Mouse (Mus musculus) CD4-positive helper T cell, adult 2 months (primary cell): ENCODE measurements around the gene Rai14.
A peak's percentile ranks its signal among the peaks of the same experiment; 100 is the strongest.

ENCODE experiments used
- DNase-seq: peaks from one replicate; pipeline ENCODE4 v3.0.0-alpha.2; 2012; ENCODE audit warnings: low read depth, missing footprints, low spot score

Rai14 gene

DNA sequence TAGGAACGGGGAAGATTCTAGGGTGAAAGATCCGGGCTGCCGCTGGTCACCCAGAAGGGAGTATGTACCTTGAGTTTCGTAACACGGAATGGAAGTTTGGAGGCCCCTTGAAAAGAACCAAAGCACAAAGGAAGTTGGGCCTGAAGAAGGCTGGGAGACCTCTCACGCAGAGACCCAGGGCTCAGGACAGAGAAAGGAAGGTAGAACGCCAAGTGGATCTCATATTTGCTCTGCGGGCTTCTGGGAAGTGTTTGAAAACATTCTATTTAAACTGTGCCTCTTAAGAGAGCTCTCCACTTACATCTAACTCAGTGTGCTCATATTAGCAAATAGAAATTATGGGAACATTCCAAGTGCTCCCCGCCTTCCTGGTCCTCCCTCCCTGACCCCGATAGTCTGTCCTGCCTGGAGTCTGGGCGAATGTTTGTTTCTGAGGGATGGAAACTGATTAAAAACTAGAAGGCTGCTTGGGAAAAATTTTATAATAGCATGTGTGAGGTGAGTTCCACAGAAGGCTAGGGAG is 6.9 kb upstream of the Rai14 start:
- DNase-seq, result no peak

DNA sequence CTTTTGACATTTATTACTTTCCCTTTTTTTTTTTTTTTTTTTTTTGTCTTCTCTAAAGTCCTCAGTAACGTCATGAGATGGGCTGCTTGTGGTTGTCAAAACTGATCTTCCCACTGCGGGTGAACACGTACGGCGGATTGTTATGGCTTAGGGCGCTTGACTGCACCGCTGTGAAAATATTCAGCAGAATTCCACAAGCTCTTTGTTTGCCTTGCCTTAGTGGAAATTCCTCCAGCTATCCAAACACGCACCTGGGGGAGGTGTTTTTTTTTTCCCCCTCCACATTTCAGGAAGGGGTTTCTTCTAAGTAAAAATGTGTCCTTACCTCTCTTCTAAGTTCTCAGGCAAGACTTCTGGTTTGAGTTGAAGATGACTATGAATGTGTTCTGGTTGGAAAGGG is 6.2 kb upstream of the Rai14 start:
- DNase-seq, result no peak

DNA sequence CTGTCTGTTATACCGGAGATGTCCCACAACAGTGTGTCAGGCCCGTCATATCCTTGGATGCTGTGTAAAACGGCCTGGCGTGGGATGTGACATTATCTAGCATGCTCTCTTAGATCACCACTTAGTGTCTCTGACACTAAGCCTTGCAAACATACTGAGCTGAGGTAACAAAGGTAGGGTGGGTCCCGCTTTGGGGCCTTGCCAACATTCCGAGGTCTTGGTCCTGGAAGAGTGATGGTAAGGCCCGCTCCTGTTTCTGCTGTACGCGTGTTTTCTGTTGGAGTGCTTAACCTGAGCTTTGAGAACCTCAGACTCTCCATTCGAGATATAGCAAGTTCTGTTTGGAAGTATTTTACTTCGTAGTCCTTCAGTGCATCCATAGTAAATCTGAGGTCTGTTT is 5.8 kb upstream of the Rai14 start:
- DNase-seq, result no peak

DNA sequence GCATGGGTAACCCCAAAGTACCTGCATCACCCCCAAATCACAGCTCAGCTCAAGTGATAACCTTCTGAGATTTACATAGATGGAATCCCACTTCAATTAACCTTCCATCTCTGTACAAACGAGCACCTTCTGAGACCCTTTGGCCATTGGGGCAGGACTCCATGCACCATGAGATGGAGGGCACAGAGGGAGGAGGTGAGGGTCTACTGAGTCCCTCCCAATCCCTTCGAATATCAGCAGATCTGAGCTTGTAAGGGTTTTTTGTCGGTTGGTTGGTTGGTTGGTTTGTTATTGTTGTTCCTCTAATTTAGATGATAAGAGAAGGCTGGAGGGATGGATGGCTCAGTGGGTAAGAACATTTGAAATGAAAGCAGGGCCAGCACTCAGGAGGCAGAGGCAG is 5.1 kb upstream of the Rai14 start:
- DNase-seq, result no peak

DNA sequence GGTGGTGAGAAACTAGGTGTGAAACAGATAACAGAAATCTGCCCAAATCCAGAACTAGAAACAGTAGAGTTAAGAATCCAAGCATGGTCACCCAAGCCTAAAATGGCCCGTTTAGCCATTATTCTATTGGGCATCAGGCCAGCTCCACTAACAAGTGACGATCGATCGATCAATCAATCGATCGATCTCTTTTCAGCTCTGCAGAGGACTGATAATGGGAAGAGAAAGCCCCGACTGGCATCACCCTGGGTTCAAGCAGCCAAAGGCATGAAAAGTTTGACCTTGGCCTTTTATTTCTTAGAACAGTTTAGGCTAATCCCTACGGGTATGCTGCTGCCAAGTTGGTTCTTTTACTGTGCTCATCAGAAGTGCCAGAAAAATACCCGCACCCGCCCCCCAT is 4.3 kb upstream of the Rai14 start:
- no peak for DNase-seq

DNA sequence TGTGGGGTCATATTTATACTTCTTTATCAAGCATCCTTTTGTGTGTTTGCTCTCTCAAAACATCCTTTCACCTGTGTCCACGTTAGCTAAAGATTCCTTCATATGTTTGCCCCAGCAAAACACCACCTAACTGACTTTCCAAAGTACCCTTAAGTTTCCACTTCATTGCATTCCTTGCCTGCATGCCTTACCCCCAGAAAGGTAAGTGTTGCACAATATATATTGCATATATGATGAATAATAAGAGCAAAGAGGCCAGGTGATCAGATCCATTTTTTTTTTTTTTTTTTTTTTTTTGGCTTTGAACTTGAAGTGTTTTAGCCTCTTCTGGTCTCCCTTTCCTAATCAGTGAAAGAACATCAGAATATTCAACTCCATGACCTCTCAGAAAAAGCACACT is 2.9 kb upstream of the Rai14 start:
- no peak for DNase-seq

DNA sequence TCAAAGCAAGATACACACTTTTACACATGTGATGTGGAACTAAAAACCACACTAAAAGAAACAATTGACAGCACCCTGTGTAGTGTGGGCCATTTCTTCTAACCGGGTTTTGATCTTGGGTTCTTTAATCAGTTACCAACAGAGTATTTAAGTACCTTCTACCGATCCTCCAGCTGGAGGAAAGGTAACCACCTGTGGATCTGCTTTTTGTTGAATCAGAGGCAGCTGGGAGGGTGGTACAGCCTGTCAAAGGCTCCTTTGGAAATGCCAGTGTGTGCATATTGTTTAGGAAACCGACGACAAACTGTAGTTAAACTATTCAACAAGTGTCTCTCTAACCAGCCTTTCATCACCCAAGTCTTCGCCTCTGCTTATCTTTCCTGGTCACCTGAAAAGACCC is 1.5 kb upstream of the Rai14 start:
- DNase-seq, result peak; percentile 11

DNA sequence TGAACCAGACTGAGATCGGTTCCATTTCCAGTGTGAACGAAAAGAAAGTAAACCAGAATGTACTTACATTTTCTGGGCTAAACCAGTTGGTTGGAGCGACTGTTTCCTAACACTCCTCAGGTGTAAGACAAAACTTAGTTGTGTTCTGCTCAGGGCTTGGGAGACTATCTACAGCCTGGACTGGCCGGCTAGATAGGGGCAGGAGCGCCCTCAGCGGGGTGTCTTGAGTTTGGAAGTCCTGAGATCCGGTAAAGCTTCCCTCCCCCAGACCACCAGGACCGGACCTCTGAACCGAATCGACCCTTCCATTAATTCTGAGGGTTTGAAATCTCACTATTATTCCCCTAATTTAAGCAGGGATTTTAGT is 698 bp upstream of the Rai14 start:
- no peak for DNase-seq

DNA sequence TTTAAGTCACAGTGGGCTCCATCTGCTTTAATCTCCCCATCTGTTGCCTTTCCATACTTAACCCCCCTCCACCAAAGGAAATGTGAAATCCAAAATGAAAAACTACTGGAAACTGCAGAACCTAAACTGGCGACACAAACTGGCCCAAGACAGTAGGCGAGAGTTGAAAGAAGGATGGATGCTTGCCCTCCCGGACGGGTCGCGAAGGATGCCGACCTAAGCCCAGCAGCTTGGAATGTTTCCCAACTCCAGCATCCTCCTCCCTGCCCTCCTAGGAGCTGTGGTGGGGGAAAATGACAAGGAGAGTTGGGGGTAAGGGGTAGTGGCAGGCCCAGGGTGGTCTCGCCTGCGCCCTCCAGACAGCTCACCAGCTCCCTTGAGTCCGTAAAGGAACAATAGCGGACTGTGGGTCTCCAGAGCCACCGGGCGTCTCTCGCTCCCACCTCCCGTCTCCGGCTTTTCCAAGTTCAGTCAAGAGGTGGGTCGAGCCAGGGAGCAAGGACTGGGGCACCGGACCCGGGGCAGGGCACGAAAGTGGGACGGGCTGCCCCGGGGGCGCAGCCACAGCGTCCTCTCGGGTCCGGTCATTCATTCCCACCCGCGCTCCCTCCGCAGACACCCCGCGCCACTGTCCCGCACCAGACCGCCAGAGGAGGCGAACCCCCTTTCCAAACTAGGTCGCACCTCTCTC is 653 bp downstream of the Rai14 start:
- no peak for DNase-seq

DNA sequence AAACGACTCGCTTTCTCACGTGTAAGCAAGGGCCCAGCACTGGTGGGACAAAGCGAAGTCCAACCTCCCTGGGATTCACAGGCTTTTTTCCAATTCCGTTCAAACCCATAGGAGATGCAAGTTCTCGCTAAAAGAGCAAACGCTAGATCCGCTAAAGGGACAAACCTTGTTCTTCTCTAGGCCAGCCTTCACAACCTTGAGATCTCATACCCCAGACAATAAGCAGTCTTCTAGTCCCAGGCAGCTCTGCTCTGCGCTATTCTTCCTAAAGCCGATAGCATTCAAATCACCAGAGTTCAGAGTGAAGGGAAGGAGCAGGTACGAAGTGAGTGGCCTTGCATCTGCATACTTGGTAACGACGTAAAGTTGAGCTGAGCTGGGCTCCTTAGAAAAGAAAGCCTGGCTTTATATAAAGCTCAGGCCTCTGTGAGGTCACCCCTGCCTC is 1.2 kb downstream of the Rai14 start:
- DNase-seq, result no peak

DNA sequence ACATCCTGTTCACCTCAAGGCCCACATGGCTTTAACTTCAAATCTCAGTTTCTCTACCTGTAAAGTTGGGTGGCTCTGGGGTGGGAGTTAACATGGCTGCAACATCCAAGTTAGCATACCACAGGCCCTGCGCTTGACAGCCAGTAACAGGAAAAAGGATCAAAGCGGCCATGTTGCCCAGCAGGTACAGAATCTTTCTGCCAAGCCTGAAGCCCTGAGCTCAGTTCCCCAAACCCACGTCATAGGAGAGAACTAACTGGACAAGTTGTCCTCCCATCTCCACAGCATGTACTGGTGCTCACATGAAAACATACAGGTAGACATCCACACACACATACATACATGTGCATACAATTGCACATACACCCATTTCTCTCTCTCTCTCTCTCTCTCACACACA is 2.1 kb downstream of the Rai14 start:
- DNase-seq, result no peak

DNA sequence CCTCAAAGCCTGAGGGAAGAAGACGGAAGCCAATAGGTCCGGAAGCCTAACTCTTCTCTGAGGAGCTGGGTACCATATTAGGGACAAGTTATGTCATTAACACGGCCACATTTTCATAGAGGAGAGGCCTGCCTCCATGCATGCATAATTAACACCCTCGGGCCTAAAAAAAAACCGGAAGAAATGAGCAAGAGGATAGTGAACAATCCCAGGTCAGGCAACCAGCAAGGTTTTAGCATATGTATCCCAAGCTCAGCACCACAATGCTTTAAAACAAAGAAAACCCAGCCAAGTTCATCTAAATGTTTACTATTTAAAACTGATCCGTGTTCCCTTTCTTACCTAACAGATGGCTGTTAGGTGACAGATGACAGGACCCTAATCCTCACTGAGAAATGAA is 3.2 kb downstream of the Rai14 start:
- no peak for DNase-seq

DNA sequence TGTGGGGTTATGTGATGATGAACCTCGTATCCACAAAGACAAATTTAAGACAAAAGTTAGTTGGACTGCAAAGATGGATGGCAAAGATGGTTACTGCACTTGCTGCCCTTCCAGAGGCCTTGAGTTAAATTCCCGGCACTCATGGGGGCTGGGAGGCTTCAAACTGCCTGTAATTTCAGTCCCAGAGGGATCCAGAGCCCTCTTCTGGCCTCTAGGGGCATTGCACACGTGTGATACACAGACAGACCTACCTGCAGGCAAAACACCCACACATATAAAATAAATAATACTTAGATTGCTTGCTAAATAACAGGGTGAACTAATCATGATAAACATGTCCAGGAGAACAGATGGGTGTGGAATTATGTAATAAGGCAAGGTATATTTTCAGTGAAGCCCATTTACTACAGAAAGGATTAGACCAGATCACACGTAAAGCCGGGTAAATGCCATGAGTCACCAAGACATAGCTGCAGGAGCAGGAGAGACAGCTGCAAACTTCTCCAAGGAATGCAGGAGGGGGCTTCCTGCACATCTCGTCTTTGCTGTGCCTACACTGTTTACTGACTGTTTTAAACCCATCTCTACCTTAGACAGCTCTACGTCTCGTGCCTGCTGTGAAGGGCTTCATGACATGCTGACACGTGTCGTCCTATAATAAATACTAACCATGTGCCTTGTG is 5.7 kb downstream of the Rai14 start:
- DNase-seq, result no peak

DNA sequence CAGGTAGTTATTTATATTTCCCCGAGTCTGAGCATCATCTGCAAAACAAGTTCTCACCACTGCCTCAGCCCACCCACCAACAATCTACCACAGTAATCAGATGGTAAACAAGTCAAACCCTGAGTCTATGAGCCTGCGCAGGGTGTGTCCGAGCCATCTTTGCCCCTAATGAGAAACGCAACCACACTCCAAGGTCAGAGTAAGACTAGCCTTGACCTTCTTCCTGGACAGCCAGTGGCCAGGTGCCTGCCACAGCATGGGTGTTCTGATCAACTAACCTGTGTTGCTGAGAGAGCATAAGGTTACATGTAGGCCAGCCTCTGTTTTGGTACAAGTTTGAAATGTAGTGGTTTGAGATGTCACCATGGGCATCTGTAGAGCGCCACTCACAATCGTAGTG is 7.3 kb downstream of the Rai14 start:
- DNase-seq, result no peak

DNA sequence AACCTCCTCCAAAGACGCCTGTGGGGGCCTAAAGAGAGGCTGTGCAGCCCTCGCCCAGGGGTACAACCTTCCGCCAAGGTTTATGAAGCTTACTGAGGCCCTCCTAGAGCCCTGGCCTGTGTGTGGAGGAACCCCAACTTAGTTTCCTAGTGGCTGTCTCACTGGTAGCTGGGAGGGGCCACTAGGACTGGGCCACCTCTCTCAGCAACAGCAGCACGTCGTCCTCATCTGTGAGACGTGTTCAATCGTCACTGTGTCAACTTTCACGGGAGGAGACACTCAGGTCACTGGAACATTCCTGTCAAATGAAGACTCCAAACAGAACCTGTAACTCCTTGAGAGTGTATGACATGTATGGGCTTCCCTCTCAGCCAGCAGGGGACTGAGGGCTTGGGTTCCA is 8.0 kb downstream of the Rai14 start:
- no peak for DNase-seq

DNA sequence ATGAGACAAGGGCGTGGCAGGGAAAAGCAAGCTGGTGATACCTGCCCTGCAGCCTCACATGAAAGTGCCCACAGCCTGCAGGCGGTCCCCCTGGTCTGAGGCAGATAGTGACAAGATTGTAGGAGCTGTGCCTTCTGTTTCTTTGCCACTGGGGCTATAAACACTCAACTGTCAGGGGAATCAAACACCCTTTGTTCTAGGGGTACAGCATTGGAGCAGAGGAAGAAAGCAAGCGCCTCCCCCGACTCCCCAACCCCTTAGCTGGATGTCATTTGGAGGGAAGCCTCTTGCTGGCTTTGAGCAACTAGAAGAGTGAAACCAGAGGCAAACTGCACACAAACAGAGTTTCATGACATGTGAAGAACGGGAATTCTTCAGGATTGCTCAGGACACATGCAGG is 8.7 kb downstream of the Rai14 start:
- DNase-seq, result no peak

DNA sequence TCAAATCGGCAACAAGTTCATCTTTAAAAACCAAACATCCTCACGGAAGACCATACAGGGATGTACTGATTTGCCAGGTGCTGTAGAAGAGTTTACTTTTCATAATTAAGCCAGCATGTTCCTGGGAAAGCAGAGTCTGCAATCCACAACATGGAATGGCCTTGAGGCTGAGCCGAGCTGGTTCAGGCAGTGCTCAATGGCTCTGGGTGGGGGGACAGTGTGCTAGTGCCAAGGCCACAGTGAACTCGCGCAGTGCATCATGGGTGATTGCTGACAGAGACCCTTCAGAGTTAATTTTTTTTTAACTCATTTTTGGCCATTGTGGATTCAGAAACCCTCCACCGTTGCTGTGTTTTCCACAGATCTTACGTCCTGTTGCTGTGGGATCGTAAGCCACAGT is 10.1 kb downstream of the Rai14 start:
- DNase-seq, result no peak

DNA sequence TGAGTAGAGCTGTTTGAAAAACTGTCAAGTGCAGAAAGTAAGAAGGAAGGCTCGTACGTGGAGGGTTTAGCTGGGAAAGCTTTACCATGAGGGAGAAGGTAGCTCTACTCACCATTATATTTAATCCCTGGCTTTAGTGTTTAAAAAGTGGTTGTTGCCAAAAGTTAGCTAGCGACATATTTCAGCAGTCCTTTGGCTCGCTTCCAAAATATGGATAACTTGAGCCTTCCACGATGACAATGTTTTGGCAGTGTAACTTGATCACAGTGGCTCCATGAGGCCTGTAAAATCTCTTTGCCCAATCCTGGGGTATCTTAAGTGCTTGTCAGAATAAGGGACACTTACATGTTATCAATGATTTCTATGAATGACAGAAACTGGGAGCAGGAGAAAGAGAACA is 12.9 kb downstream of the Rai14 start:
- no peak for DNase-seq

DNA sequence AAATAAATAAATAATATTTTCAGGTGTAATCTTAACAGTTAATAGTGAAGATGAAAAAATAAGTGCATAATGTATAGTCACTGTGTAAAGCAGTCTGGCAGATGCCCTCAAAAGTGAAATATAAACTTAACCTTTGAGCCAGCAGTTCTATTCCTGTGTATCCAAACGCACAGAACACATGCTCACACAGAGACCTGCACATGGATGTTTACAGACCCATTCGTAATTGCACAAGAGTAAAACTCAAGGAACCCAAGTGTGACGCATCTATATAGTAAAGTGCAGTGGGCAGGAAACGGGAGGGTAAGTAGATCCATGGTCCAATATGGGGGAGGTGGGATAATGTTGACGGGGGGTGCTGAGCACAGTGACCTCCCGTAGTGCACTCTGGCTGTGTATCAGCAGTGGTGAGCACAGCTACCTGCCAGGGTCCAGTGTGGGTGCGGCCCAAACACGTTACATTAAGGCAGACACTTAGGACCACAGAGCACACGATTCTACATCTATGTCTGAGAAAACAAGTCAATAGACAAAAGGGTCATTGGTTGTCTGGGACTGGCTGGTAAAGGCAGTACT is 13.4 kb downstream of the Rai14 start:
- DNase-seq, result no peak

DNA sequence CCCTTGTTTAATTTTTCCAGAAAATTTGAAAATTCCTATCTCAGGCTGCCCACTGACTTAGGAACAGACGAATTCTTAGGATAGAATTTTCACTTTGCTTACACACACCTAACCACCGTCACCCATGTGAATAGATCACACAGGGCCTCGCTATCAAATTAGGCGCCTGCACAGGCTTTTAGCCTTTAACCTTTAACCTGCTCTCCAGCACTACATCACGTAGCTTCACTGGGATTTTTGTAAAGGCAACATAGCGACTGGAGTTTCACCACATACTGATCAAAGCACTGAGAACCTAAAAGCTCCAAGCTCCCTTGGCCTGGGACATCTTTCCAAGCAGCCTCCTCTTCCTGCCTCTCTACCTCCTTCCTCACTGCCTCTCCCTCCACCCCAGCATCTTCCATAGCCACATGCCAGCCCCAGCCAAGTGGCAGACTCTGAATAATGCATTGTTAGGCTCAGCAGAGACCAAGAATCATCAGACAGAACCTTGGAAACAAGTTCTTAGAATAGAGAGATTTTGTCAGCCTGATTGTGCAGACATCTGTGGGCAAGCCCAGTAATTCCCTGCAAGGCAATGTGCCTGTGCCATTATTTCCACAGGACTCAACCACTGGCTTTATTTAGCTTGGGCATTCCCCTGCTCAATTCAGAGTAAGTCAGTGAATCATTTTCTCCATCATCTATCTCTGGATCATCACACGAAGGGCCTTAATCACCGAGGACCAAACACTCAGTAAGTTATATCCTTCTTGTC is 17.8 kb downstream of the Rai14 start:
- no peak for DNase-seq

DNA sequence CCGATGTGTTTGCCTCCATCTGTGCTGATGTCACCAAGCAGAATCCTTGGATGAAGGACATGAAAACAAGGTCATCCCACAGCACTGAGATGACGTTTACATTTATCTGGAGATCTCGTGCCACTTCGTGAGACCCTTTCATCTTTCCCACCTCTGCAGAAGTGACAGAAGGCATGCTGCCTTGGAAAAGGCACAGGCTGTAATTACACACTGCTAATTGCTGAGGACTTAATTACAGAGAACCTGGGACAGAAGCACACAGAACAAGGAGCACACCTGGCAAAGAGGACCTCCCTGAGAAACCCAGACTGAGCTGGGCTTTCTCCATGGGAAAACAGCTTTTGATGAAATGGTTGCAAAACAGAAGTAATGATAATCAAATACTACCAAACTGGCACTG is 21.8 kb downstream of the Rai14 start:
- no peak for DNase-seq

DNA sequence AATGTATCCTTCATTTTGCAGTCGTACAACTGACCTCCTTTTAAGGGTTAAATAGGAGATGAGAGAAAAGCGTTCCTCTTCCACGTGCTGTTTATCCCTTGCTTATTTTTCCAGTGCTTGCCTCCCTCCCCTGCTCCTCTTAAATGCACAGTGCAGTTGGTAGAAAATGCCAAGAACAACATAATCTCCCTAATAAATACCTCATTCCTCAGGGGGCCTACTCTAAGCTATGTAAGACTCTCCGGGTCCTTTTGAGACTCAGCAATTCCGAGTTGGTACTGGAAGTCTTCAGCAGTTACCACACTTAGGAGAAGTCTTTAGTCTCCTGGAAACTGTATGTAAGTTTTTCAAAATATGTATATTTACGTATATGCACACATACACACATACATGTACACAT is 22.9 kb downstream of the Rai14 start:
- DNase-seq, result no peak
